Mouse (Mus musculus) kidney, postnatal 25 days (tissue): ENCODE measurements around the gene Ccr7.
A peak's percentile ranks its signal among the peaks of the same experiment; 100 is the strongest.

Experiments used
- DNase-seq, 2 experiments: peaks; one replicate each; pipeline ENCODE4 v3.0.0; 2021; ENCODE audit warnings: mixed read lengths in 2 of 2

Ccr7 gene

GRCm38 (mm10) chr11:99153767-99154753 lies 817 bp downstream of the Ccr7 start:
- DNase-seq, result no peak

- no peak for DNase-seq
Measured at GRCm38 (mm10) chr11:99152323-99153144, 2.3 kb downstream of the Ccr7 start.

- DNase-seq, result no peak
Measured at GRCm38 (mm10) chr11:99151333-99151930, 3.4 kb downstream of the Ccr7 start.

- no peak for DNase-seq
Measured at GRCm38 (mm10) chr11:99150889-99151288, 4.0 kb downstream of the Ccr7 start.

GRCm38 (mm10) chr11:99149898-99150757 lies 4.7 kb downstream of the Ccr7 start:
- DNase-seq, result peak; percentile 76 to 84

GRCm38 (mm10) chr11:99148896-99149703 lies 5.8 kb downstream of the Ccr7 start:
- DNase-seq, result no peak

- DNase-seq, result no peak
Measured at GRCm38 (mm10) chr11:99148400-99148799, 6.5 kb downstream of the Ccr7 start.

- DNase-seq, result no peak
Measured at GRCm38 (mm10) chr11:99147920-99148289, 7.0 kb downstream of the Ccr7 start.

GRCm38 (mm10) chr11:99147041-99147919 lies 7.6 kb downstream of the Ccr7 start:
- DNase-seq, result no peak

- no peak for DNase-seq
Measured at GRCm38 (mm10) chr11:99146558-99146957, 8.3 kb downstream of the Ccr7 start.

- DNase-seq, result no peak
Measured at GRCm38 (mm10) chr11:99145765-99146164, 9.1 kb downstream of the Ccr7 start.

GRCm38 (mm10) chr11:99144940-99145339 lies 9.9 kb downstream of the Ccr7 start:
- DNase-seq, result no peak

GRCm38 (mm10) chr11:99144456-99144855 lies 10.4 kb downstream of the Ccr7 start:
- no peak for DNase-seq

- no peak for DNase-seq
Measured at GRCm38 (mm10) chr11:99143123-99144082, 11.5 kb downstream of the Ccr7 start.

GRCm38 (mm10) chr11:99142493-99143095 lies 12.3 kb downstream of the Ccr7 start:
- no peak for DNase-seq

GRCm38 (mm10) chr11:99142046-99142445 lies 12.8 kb downstream of the Ccr7 start:
- no peak for DNase-seq

GRCm38 (mm10) chr11:99141600-99141999 lies 13.3 kb downstream of the Ccr7 start:
- peak in 1 of 2 experiments; percentile 20 for DNase-seq

- DNase-seq, result no peak
Measured at GRCm38 (mm10) chr11:99138976-99139375, 15.9 kb downstream of the Ccr7 start.

GRCm38 (mm10) chr11:99137385-99137784 lies 17.5 kb downstream of the Ccr7 start:
- DNase-seq, result no peak
